Mouse (Mus musculus): Measurements from ENCODE around the gene Gm13694. TPM values are rescaled to one million over a fixed set of nuclear protein-coding genes. Genes with fewer than 3 reads are reported as not detected.
"Not testable (repeated sequence)": the region's sequence is repeated elsewhere in the genome, so short reads cannot be mapped to it uniquely, and the experiment has no call there.

Gene Gm13694
- total RNA-seq (2017) = 0.09 and 0.10 TPM in 2 replicates

GRCm38 (mm10) chr2:83978633-83979032, at the start of gene Gm13694:
Gm13694 (plus strand) TSS chr2:83978933.
- ATAC-seq (replicated peaks; ENCODE audit: low read depth, poor library complexity, severe bottlenecking) = not testable (repeated sequence)

GRCm38 (mm10) chr2:83929478-83930088, 49.1 kb upstream of the Gm13694 start:
- peak; percentile 100 for ATAC-seq (replicated peaks; ENCODE audit: low read depth, poor library complexity, severe bottlenecking)

- peak; percentile 97 for ATAC-seq (replicated peaks; ENCODE audit: low read depth, poor library complexity, severe bottlenecking)
These were observed 37.8 kb upstream of the Gm13694 start, which contains the start of gene Zswim2 for GRCm38 (mm10) chr2:83940931-83941361. Zswim2 (minus strand) TSS chr2:83941228.

- no peak for ATAC-seq (replicated peaks; ENCODE audit: low read depth, poor library complexity, severe bottlenecking)
These were observed 37.4 kb upstream of the Gm13694 start for GRCm38 (mm10) chr2:83941378-83941777.

GRCm38 (mm10) chr2:83941792-83942191, 36.9 kb upstream of the Gm13694 start:
- ATAC-seq (replicated peaks; ENCODE audit: low read depth, poor library complexity, severe bottlenecking) = peak; percentile 48; the same call in 1 of the 2 replicates

- not testable (repeated sequence) for ATAC-seq (replicated peaks; ENCODE audit: low read depth, poor library complexity, severe bottlenecking)
These were observed 23.3 kb upstream of the Gm13694 start, which contains the start of gene Gm13698 for GRCm38 (mm10) chr2:83955393-83955792. Gm13698 (plus strand) TSS chr2:83955693.

GRCm38 (mm10) chr2:83961203-83961602, 17.5 kb upstream of the Gm13694 start, which contains the start of gene Gm13693:
Gm13693 (plus strand) TSS chr2:83961503.
- ATAC-seq (replicated peaks; ENCODE audit: low read depth, poor library complexity, severe bottlenecking) = not testable (repeated sequence)

GRCm38 (mm10) chr2:83967013-83967412, 11.7 kb upstream of the Gm13694 start, which contains the start of gene Gm13695:
Gm13695 (plus strand) TSS chr2:83967313.
- not testable (repeated sequence) for ATAC-seq (replicated peaks; ENCODE audit: low read depth, poor library complexity, severe bottlenecking)

- ATAC-seq (replicated peaks; ENCODE audit: low read depth, poor library complexity, severe bottlenecking) = not testable (repeated sequence)
These were observed 5.9 kb upstream of the Gm13694 start, which contains the start of gene Gm13696 for GRCm38 (mm10) chr2:83972823-83973222. Gm13696 (plus strand) TSS chr2:83973123.

- not testable (repeated sequence) for ATAC-seq (replicated peaks; ENCODE audit: low read depth, poor library complexity, severe bottlenecking)
These were observed 5.7 kb downstream of the Gm13694 start, which contains the start of gene Gm13697 for GRCm38 (mm10) chr2:83984443-83984842. Gm13697 (plus strand) TSS chr2:83984743.

GRCm38 (mm10) chr2:83990253-83990652, 11.5 kb downstream of the Gm13694 start, which contains the start of gene Gm13691:
Gm13691 (plus strand) TSS chr2:83990553.
- not testable (repeated sequence) for ATAC-seq (replicated peaks; ENCODE audit: low read depth, poor library complexity, severe bottlenecking)

- ATAC-seq (replicated peaks; ENCODE audit: low read depth, poor library complexity, severe bottlenecking) = peak; percentile 100
These were observed 15.0 kb downstream of the Gm13694 start for GRCm38 (mm10) chr2:83993639-83994255.

GRCm38 (mm10) chr2:83994526-83994925, 15.8 kb downstream of the Gm13694 start:
- ATAC-seq (replicated peaks; ENCODE audit: low read depth, poor library complexity, severe bottlenecking) = not testable (repeated sequence)

GRCm38 (mm10) chr2:84008913-84009312, 30.2 kb downstream of the Gm13694 start:
- ATAC-seq (replicated peaks; ENCODE audit: low read depth, poor library complexity, severe bottlenecking) = no peak

- peak; percentile 87 for ATAC-seq (replicated peaks; ENCODE audit: low read depth, poor library complexity, severe bottlenecking)
These were observed 31.1 kb downstream of the Gm13694 start for GRCm38 (mm10) chr2:84009818-84010217.

GRCm38 (mm10) chr2:84014572-84014971, 35.8 kb downstream of the Gm13694 start:
- ATAC-seq (replicated peaks; ENCODE audit: low read depth, poor library complexity, severe bottlenecking) = no peak

- not testable (repeated sequence) for ATAC-seq (replicated peaks; ENCODE audit: low read depth, poor library complexity, severe bottlenecking)
These were observed 37.6 kb downstream of the Gm13694 start for GRCm38 (mm10) chr2:84016291-84016690.

GRCm38 (mm10) chr2:84018330-84018729, 39.6 kb downstream of the Gm13694 start:
- peak; percentile 57 for ATAC-seq (replicated peaks; ENCODE audit: low read depth, poor library complexity, severe bottlenecking)

GRCm38 (mm10) chr2:84019519-84020305, 41.0 kb downstream of the Gm13694 start:
- peak; percentile 81 for ATAC-seq (replicated peaks; ENCODE audit: low read depth, poor library complexity, severe bottlenecking)

GRCm38 (mm10) chr2:84021930-84022329, 43.2 kb downstream of the Gm13694 start:
- no peak for ATAC-seq (replicated peaks; ENCODE audit: low read depth, poor library complexity, severe bottlenecking)
